Mouse (Mus musculus): Measurements from ENCODE around the gene Eva1b. TPM values are rescaled to one million over a fixed set of nuclear protein-coding genes. Genes with fewer than 3 reads are reported as not detected.

The Eva1b gene
- total RNA-seq (2021): 10 to 100 TPM; 13.3 to 13.8 TPM
- long read RNA-seq, experiment 1, partial matches to known transcripts: 0 of 9 reads
- long read RNA-seq, experiment 1, other reads (novel, unspliced or antisense): 4 of 9 reads
- long read RNA-seq, experiment 2, transcript Eva1b-202 (2 exons, 1,144 nt): minor isoform, 7 of 38 reads
- long read RNA-seq, experiment 2, transcript Eva1b-203 (3 exons, 1,364 nt): major isoform, 21 of 38 reads
- long read RNA-seq, experiment 2, transcript Eva1b-201 (3 exons, 1,689 nt): minor isoform, 6 of 38 reads
- long read RNA-seq, experiment 2, partial matches to known transcripts: 0 of 38 reads
- long read RNA-seq, experiment 2, other reads (novel, unspliced or antisense): 4 of 38 reads

- no peak for DNase-seq (ENCODE audit: low spot score in 2 of 2)
These were observed at the start of gene Eva1b for GRCm38 (mm10) chr4:126147533-126148160. Gene Eva1b, plus strand, starts transcription at chr4:126147744.

DNA sequence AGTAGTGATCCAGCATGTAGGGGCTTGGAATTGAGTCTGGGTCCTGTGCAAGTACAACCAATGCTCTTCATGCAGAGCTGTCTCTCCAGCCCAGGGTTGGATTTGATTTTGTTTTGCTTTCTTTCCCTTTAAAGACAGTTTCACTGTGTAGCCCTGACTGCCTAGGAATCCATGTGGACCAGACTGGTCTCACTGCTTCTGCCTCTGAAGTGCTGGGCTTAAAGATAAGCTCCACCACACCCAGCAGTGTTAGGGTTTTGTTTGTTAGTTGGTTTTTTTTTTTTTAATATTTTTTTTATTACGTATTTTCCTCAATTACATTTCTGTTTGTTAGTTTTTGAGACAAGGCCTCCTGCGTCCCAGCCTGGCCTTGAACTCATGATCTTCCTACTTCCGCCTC is 48.2 kb upstream of the Eva1b start:
- DNase-seq (ENCODE audit: low spot score in 2 of 2): no peak

DNA sequence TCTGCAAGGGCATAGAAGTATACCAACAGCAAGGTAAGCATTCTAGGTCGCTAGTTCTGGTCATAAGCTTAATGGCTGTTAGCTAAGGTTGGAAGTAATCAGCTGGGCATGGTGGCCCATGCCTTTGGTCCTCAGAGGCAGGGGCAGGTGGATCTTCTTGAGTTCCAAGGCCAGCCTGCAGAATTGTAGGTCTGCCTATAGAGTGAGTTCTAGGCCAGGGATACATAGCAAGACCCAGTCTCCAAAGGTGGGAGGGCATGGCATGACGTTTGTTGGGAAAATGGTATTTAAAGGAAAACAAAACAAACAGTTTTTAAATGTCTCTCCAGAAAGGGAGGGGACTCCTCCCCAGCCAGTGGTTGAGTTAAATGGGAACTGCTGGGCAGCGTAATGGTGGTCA is 46.8 kb upstream of the Eva1b start:
- DNase-seq (ENCODE audit: low spot score in 2 of 2): no peak

DNA sequence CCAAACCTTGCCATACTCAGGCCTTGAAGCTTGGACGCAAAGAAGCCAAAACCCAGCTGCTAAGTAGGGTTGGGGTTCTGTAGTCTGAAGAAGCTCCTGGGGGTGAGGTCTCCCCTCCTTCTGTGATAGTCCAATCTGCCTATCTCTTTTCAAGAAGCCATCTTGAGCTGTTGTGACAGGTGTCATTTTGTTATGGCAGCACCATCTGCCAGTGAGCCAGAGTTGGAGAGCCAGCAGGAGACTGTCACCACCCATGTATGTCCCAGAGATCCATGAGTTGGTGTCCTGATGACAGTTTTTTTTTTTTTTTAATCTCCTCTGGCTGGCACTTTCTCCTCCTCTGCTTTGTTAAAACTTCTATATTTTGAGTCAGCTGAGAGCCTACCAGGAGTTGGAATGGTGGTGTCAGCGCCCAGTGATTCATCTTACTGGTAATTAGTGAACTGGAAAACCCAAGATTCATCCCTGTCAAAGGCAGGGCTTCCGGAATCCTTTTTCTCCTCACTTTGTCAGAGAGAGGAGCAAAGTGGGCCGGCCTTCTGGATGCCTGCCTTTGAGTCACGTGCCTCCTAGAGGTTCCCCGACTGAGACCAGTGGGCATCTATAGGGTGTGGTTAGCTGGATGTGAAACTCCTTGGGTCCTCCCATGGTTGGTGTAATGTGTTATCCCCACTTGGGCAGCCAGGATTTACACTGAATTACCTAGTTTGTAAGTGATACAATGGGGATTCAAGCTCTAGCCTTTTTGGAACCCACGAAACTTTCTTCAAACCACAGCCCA is 45.3 kb upstream of the Eva1b start:
- DNase-seq (ENCODE audit: low spot score in 2 of 2): peak; percentile 33 to 35

GRCm38 (mm10) chr4:126103057-126103581 is 44.4 kb upstream of the Eva1b start:
- DNase-seq (ENCODE audit: low spot score in 2 of 2): peak; percentile 79 to 90

DNA sequence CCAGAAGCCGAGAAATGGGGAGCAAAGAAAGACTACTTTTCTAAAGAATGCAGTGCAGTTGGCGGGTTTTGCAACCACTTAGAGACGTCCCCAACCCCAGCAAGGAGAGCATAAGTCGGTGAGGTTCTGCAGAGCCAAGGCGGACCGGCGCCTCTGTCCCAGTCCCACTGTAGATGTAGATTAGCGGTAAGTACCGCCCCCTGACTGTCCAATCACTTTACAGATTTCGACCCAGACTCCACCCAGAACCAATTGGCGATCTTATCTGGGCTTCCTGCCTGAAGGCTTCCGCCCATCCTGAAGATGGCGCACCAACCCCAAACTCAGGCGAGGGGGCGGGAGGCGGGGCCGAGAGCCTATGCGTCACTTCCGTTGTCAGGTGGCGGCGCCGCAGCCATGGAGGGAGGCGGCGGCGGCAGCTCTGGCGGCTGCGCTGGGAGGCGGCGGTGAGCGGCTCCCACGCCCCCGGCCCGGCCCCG is 43.9 kb upstream of the Eva1b start, which contains the start of gene Stk40:
TSS of gene Stk40 (plus strand) at position 368 of the 479 bp plus-strand sequence.
- DNase-seq (ENCODE audit: low spot score in 2 of 2): peak; percentile 93

DNA sequence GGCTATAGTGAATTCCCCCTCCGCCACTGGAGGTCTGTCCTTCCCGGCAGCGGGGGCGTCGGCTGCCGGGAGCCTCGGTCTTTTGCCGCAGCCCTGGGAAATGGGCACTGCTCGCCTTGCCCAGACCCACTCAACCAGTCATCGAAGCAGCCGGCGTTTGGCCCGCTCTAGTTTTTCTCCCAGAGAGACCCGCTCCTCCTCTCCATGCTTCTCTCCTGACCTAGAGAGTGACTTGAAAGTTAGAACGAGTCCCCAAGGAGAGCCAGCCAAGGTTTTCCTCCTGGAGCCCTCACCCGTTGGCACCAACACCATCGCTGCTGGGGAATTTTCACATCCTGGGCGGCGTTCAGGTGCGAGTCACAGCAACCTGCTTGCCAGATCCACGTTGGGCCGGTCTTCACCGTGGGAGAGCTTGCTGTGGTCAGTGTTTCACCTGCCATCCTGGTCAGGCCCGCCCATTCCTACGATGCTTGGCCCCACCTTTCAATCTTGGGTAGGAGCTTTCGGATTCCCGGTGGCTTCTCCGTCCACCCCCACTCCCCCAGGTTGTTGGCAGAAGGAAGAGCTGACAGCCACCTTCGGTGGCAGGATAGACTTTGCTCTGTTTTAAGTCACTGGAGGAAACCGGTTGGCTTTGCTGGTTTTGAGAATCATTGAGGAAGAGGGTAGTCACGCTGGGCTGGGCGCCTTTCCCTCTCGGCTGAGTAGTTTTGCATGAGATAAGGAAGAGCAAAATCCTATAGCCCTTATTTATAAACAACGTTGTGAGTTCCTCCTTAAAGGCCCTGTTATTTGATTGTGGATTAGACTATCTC is 43.1 kb upstream of the Eva1b start:
- peak in 1 of 2 experiments; percentile 41 for DNase-seq (ENCODE audit: low spot score in 2 of 2)

GRCm38 (mm10) chr4:126105131-126105783 is 42.3 kb upstream of the Eva1b start:
- DNase-seq (ENCODE audit: low spot score in 2 of 2): no peak

DNA sequence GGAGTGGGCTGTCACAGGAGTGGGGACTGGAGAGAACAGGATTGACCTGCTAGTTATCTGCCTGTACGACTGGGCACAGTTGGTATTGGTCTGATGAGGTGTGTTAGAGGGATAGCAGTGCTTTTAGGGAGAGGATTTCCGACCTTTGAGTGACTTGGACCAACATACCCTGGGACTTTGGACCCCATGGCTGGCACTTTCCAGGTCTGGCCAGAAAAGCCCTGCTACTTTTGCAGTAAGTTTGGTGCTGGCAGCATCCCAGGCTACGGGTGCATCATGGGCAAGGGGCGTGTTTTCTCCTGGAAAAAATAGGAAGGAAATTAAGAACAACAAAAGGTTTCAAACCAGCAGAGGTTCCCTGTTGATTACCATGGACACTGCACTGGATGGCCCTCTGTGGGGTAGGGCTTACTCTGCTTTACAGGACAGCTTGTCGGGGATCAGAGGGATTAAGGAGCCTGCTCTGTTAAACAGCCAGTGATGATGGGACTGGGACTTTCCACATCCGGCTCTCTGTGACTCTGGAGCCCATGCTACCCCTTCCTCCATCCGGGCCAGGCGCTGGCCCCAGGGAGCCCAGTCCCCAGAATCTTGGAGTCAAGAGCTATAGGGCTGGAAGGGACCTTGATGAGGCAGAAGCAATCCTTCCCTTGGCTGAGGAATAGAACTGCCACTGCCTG is 39.3 kb upstream of the Eva1b start:
- DNase-seq (ENCODE audit: low spot score in 2 of 2): no peak

GRCm38 (mm10) chr4:126109613-126110373 is 37.8 kb upstream of the Eva1b start:
- DNase-seq (ENCODE audit: low spot score in 2 of 2): peak in 1 of 2 experiments; percentile 41

- DNase-seq (ENCODE audit: low spot score in 2 of 2): peak; percentile 78 to 79
These were observed 37.0 kb upstream of the Eva1b start for GRCm38 (mm10) chr4:126110374-126111152.

DNA sequence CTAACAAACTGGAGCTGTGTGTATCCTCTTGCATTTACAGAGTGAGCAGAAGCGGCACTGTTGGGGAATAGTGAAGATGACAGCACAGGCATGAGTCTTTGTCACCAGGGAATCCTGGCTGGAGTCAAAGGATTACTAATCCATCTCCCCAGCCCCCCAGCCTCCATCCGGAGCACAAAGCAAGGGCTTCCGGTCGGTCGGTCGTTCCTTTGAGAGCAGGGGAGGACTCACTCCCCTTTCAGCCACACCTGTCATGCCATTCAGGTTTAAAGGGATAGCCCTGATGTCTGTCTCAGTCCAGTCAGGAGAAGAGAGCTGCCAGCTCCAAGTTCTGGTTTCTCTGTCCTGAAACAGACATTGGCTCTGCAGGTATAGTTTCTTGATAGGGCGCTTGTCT is 36.4 kb upstream of the Eva1b start:
- no peak for DNase-seq (ENCODE audit: low spot score in 2 of 2)

DNA sequence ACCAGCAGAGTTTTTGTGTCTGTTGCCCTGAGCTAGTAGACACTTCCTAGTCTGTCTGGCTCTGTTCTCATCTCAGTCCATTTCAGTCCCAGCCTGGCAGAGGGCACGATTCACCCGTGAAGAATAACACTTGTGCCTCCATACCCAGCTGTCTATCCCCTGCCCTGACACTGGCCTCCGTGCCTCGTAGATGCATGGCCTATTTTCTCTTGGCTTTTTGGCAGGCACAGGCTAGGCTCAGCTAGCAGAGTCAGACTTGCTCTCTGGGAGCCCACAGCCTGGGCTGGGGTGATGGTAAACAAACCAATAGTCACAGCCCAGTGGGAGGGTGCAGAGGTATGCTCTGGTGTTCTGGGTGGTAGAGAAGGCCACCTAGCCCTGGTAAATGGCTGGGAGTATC is 34.3 kb upstream of the Eva1b start:
- no peak for DNase-seq (ENCODE audit: low spot score in 2 of 2)

GRCm38 (mm10) chr4:126113943-126114342 is 33.6 kb upstream of the Eva1b start:
- peak; percentile 65 to 75 for DNase-seq (ENCODE audit: low spot score in 2 of 2)

DNA sequence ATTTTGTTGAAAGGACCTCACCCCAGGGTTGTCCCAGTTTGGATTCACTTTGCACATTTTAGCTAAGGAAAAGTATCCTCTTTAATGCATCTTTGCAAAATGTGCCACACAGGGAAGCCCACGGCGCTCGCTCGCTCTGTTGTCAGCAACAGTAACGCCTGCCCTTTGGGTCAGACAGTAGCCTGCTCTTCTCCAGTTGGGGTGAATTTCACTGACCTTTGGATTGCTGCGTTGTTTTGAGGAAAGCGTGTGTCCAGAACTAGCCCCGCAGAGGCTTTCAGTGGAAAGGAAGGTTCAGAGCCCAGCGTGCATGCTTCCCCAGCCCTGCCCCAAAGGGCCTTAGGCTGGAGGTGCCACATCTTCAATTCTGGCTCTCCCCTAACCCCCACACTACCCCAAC is 32.1 kb upstream of the Eva1b start:
- DNase-seq (ENCODE audit: low spot score in 2 of 2): no peak

DNA sequence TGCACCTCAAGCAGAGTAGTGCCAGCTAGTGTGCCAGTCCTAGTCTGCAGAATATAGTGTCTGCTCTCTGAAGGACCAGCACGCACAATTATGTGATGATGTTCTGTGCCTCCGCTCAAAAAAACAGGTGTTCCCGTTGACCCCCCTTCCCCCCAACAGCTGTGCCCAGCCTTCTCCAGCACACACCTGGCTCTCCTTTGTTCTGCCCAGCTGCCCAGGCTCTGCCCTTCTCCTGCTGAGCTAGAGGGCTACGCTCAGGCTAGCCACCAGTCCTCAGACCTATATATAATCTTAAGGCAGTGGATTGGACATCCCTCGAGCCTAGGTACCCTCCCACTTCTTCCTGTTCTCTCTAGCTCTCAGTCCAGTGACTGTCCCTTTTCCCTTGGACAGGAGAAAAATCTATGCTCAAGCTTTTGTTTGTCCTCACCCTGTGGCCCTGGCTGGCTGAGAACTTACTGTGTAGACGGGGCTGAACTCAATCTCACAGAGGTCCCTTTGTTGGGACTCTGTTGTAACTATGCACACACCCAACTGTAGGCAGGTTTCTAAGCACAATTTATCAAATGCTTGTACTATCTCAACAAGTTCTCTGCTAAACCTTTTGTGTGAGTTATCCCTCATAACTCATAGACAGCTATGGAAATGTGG is 31.5 kb upstream of the Eva1b start:
- no peak for DNase-seq (ENCODE audit: low spot score in 2 of 2)

- DNase-seq (ENCODE audit: low spot score in 2 of 2): no peak
These were observed 30.4 kb upstream of the Eva1b start for GRCm38 (mm10) chr4:126117116-126117515.
